Mouse (Mus musculus) embryonic facial prominence, embryonic 11.5 days (tissue): Measurements from ENCODE around the gene Sp6. TPM values are rescaled to one million over a fixed set of nuclear protein-coding genes. Genes with fewer than 3 reads are reported as not detected.

Experiments
- microRNA-seq: library from miRNA; unstranded; fragments of <30 nt; microRNA quantifications from one replicate; pipeline ENCODE4, GENCODE M21; 2016; ENCODE audit warnings: borderline number of aligned reads
- polyA plus RNA-seq: library from polyadenylated mRNA; unstranded; fragments of >200 nt; fragmentation: Nextera tagmentation; extraction: Ambion mirVana; gene quantifications from 2 replicates; pipeline ENCODE4 v1.2.1, GENCODE M21; 2014

Sp6 gene
- polyA plus RNA-seq, 1 experiment from 2014 or later = 0.45 TPM

Small RNAs within 50 kb of the gene (microRNA-seq; reads per million reads assigned to microRNA genes)
- 2.4 reads per million for gene Mir8103

Other genes with a start within 250 kb of the Sp6 start
- 9.8 and 10.4 TPM in 2 replicates for gene Snx11, start 235.8 kb upstream of the Sp6 start, polyA plus RNA-seq
- gene Cbx1, start 224.3 kb upstream of the Sp6 start, polyA plus RNA-seq = 160 and 179 TPM in 2 replicates
- 30.3 and 32.5 TPM in 2 replicates for gene Nfe2l1, start 183.4 kb upstream of the Sp6 start, polyA plus RNA-seq
- 61.1 and 61.2 TPM in 2 replicates for gene Copz2, start 163.5 kb upstream of the Sp6 start, polyA plus RNA-seq
- gene Cdk5rap3, start 96.9 kb upstream of the Sp6 start, polyA plus RNA-seq = 76.0 and 76.2 TPM in 2 replicates
- gene Prr15l, start 85.3 kb upstream of the Sp6 start, polyA plus RNA-seq = 1.7 and 2.8 TPM in 2 replicates
- 26.7 and 29.0 TPM in 2 replicates for gene Pnpo, start 69.4 kb upstream of the Sp6 start, polyA plus RNA-seq
- gene Sp2, start 30.4 kb upstream of the Sp6 start, polyA plus RNA-seq = 15.8 and 18.3 TPM in 2 replicates
- 20.4 and 26.0 TPM in 2 replicates for gene Scrn2, start 16.5 kb downstream of the Sp6 start, polyA plus RNA-seq
- gene Lrrc46, start 28.0 kb downstream of the Sp6 start, polyA plus RNA-seq = 1.1 and 1.3 TPM in 2 replicates
- 85.7 and 91.2 TPM in 2 replicates for gene Mrpl10, start 28.2 kb downstream of the Sp6 start, polyA plus RNA-seq
- 4.3 and 5.8 TPM in 2 replicates for gene Osbpl7, start 37.2 kb downstream of the Sp6 start, polyA plus RNA-seq
- gene Tbx21, start 101.9 kb downstream of the Sp6 start, polyA plus RNA-seq = not detected in 2 replicates
- 3.3 and 4.8 TPM in 2 replicates for gene Tbkbp1, start 138.1 kb downstream of the Sp6 start, polyA plus RNA-seq
- gene Kpnb1, start 174.5 kb downstream of the Sp6 start, polyA plus RNA-seq = 98.7 and 103 TPM in 2 replicates